Mouse (Mus musculus) C2C12 (cell line): ENCODE results near the gene Ctrc.

ENCODE experiments used
- CTCF ChIP-seq: IDR thresholded peaks from one replicate; pipeline ENCODE4 v1.5.1; 2011; ENCODE audit not compliant: control insufficient read depth, insufficient read depth, insufficient read length
- MAX ChIP-seq: IDR thresholded peaks from one replicate; pipeline ENCODE4 v1.6.1; 2011; ENCODE audit warnings: mild to moderate bottlenecking, control low read depth
- MYOG ChIP-seq: IDR thresholded peaks from one replicate; pipeline ENCODE4 v1.6.1; 2011; ENCODE audit not compliant: control insufficient read depth, insufficient read length; ENCODE audit errors: extremely low read depth

- TF ChIP-seq CTCF = no peak
- no peak for TF ChIP-seq MAX
- TF ChIP-seq MYOG = no peak
Measured at GRCm38 (mm10) chr4:141787462-141787861, 58.7 kb downstream of the Ctrc start.
